Mouse (Mus musculus): ENCODE data around the gene Tex12.

DNA sequence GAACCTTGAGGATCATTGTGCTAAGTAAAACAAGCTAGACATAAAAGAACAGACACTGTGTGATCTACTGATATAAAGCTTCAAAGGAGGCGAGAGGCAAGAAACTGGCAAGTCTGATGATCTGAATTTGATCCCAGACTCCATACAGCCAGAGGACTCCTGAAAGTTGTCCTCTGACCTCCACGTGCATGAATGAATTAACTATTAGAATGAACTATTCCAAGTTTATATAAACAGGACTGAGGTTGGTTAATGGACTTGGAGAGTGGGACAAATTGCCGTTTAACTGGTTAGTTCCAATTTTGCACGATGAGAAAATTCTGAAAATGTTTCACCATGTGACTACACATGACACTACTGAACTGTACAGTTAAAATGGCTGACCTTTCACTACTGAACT is 12.2 kb downstream of the Tex12 start:
- no peak for TF ChIP-seq CTCF (IDR thresholded peaks at IDR 0.05; ENCODE audit: control insufficient read depth, insufficient read depth, low read length)
- TF ChIP-seq POLR2A (IDR thresholded peaks at IDR 0.05; ENCODE audit: borderline replicate concordance, control insufficient read depth, low read depth, low read length), result no peak
